Mouse (Mus musculus) hindbrain, postnatal 0 days (tissue): Measurements from ENCODE around the gene Pimreg. TPM values are rescaled to one million over a fixed set of nuclear protein-coding genes. Genes with fewer than 3 reads are reported as not detected.

Source experiments
- ATAC-seq: fragments of 200-750 bp; cut with Nextera tagmentation; 2 replicates; pipeline ENCODE4 v1.8.0; 2017; ENCODE audit warnings: mild to moderate bottlenecking, moderate TSS enrichment, moderate library complexity
- DNase-seq: peaks from one replicate; pipeline ENCODE4 v3.0.0-alpha.2; 2015; ENCODE audit warnings: low spot score
- H3K27ac ChIP-seq: fragments of 300-500 bp; sonication (generic); 2 replicates; pipeline ENCODE4 v1.5.1; 2014; ENCODE audit warnings: mild to moderate bottlenecking
- H3K27me3 ChIP-seq: fragments of 300-500 bp; sonication (generic); 2 replicates; pipeline ENCODE4 v1.6.1; 2014; ENCODE audit warnings: low read length, mixed read lengths; ENCODE audit not compliant: insufficient read depth
- H3K36me3 ChIP-seq: fragments of 300-500 bp; sonication (generic); 2 replicates; pipeline ENCODE4 v1.6.1; 2014; ENCODE audit warnings: low read length, mixed read lengths; ENCODE audit not compliant: insufficient read depth
- H3K4me1 ChIP-seq: fragments of 300-500 bp; sonication (generic); 2 replicates; pipeline ENCODE4 v1.6.1; 2014; ENCODE audit warnings: antibody characterized with exemption, low read length, mixed read lengths; ENCODE audit not compliant: insufficient read depth
- H3K4me2 ChIP-seq: fragments of 300-500 bp; sonication (generic); 2 replicates; pipeline ENCODE4 v1.6.1; 2014; ENCODE audit warnings: low read depth, mild to moderate bottlenecking, low read length, moderate library complexity, mixed read lengths
- H3K4me3 ChIP-seq: fragments of 300-500 bp; sonication (generic); 2 replicates; pipeline ENCODE4 v1.5.1; 2014; ENCODE audit warnings: low read length
- H3K9ac ChIP-seq: fragments of 300-500 bp; sonication (generic); replicated peaks from 2 replicates; pipeline ENCODE4 v1.6.1; 2014; ENCODE audit warnings: mild to moderate bottlenecking, low read length, moderate library complexity, mixed read lengths
- H3K9me3 ChIP-seq: fragments of 300-500 bp; sonication (generic); 2 replicates; pipeline ENCODE4 v1.6.1; 2016; ENCODE audit warnings: low read length, mixed read lengths
- CTCF ChIP-seq: IDR thresholded peaks from 2 replicates; pipeline ENCODE4 v1.5.1; 2016; ENCODE audit warnings: antibody characterized with exemption, control low read depth, low read depth
- WGBS: fragments of 180-500 bp; shearing (Covaris S2); extraction: QIAGEN DNeasy Blood & Tissue Kit; methylation state at CpG from one replicate; pipeline ENCODE4 v1.1.7; 2014; 5-methylcytosine and 5-hydroxymethylcytosine counted together
- polyA plus RNA-seq: library from polyadenylated mRNA; unstranded; fragments of >200 nt; fragmentation: Nextera tagmentation; extraction: Ambion mirVana; gene quantifications from 2 replicates; pipeline ENCODE4 v1.2.1, GENCODE M21; 2015
- total RNA-seq: library from RNA; depleted of rRNA; stranded (reverse); fragments of >200 nt; gene quantifications from 2 replicates; pipeline ENCODE4 v1.2.3, GENCODE M21; 2014

Pimreg gene
- total and polyA plus RNA-seq, 2 experiments from 2014 or later = 22.8 to 23.9 TPM

- DNase-seq (no peak), ATAC-seq (no peak)
- Histone ChIP-seq H3K4me1 (peaks cover 8% of the 10 kb centered on the region; the same call in 1 of the 2 replicates), H3K36me3 (no peaks in the 10 kb centered on the region), H3K4me2 (no peak overlapping the region), H3K9ac (no peak overlapping the region), H3K27ac (no peak overlapping the region), H3K27me3 (no peaks in the 10 kb centered on the region), H3K4me3 (no peak overlapping the region), H3K9me3 (no peaks in the 10 kb centered on the region)
- TF ChIP-seq CTCF = no peak
- 77% methylated on average over 13 of the region's 13 CpGs for WGBS
Measured at GRCm38 (mm10) chr11:72016518-72017252, 25.1 kb upstream of the Pimreg start.

- Histone ChIP-seq H3K4me1 (0 out of 2 replicates have a peak, but pooled peaks cover 3% of the 10 kb centered on the region), H3K4me2 (no peak overlapping the region), H3K27me3 (no peaks in the 10 kb centered on the region), H3K36me3 (no peaks in the 10 kb centered on the region), H3K9me3 (no peaks in the 10 kb centered on the region), H3K4me3 (no peak overlapping the region), H3K9ac (no peak overlapping the region), H3K27ac (no peak overlapping the region)
- no peak for TF ChIP-seq CTCF
- 40% methylated on average over 9 of the region's 9 CpGs for WGBS
- DNase-seq = no peak
- ATAC-seq = 0 out of 2 replicates have a peak, but pooled peaks have one; percentile 27
Measured at GRCm38 (mm10) chr11:72017253-72017601, 24.6 kb upstream of the Pimreg start.

GRCm38 (mm10) chr11:72021015-72021414, 20.8 kb upstream of the Pimreg start:
- Histone ChIP-seq H3K4me3 (no peak overlapping the region), H3K4me1 (no peaks in the 10 kb centered on the region; the same call in 1 of the 2 replicates), H3K4me2 (no peak overlapping the region), H3K9me3 (no peaks in the 10 kb centered on the region), H3K27ac (no peak overlapping the region), H3K9ac (no peak overlapping the region), H3K36me3 (no peaks in the 10 kb centered on the region), H3K27me3 (no peaks in the 10 kb centered on the region)
- 82% methylated on average over 4 of the region's 4 CpGs for WGBS
- no peak for TF ChIP-seq CTCF
- ATAC-seq (no peak), DNase-seq (no peak)

- DNase-seq (no peak), ATAC-seq (no peak)
- no peak overlapping the region for H3K4me2 ChIP-seq
- no peak overlapping the region for H3K27ac ChIP-seq
- no peak overlapping the region for H3K4me3 ChIP-seq
- H3K9ac ChIP-seq = no peak overlapping the region
- H3K4me1 ChIP-seq = no peaks in the 10 kb centered on the region; the same call in 1 of the 2 replicates
- H3K36me3 ChIP-seq = no peaks in the 10 kb centered on the region
- H3K27me3 ChIP-seq = no peaks in the 10 kb centered on the region
- no peak for TF ChIP-seq CTCF
- WGBS = 84% methylated on average over 6 of the region's 6 CpGs
- no peaks in the 10 kb centered on the region for H3K9me3 ChIP-seq
Measured at GRCm38 (mm10) chr11:72022827-72023226, 19.0 kb upstream of the Pimreg start.

GRCm38 (mm10) chr11:72023581-72023980, 18.3 kb upstream of the Pimreg start:
- Histone ChIP-seq H3K9me3 (no peaks in the 10 kb centered on the region), H3K27me3 (no peaks in the 10 kb centered on the region), H3K9ac (no peak overlapping the region), H3K4me1 (no peaks in the 10 kb centered on the region; the same call in 1 of the 2 replicates), H3K27ac (no peak overlapping the region), H3K36me3 (no peaks in the 10 kb centered on the region), H3K4me2 (no peak overlapping the region), H3K4me3 (no peak overlapping the region)
- no peak for ATAC-seq
- peak; percentile 67 for TF ChIP-seq CTCF
- peak; percentile 55 for DNase-seq
- 24% methylated on average over 8 of the region's 10 CpGs for WGBS

- Histone ChIP-seq H3K27ac (no peak overlapping the region), H3K4me1 (no peaks in the 10 kb centered on the region; the same call in 1 of the 2 replicates), H3K27me3 (no peaks in the 10 kb centered on the region), H3K9ac (no peak overlapping the region), H3K36me3 (no peaks in the 10 kb centered on the region), H3K9me3 (no peaks in the 10 kb centered on the region), H3K4me2 (no peak overlapping the region), H3K4me3 (no peak overlapping the region)
- peak; percentile 85 for DNase-seq
- WGBS = 21% methylated on average over 5 of the region's 5 CpGs
- peak; percentile 90 for TF ChIP-seq CTCF
- peak; percentile 60 for ATAC-seq
Measured at GRCm38 (mm10) chr11:72024193-72024781, 17.5 kb upstream of the Pimreg start.

GRCm38 (mm10) chr11:72025843-72026242, 16.0 kb upstream of the Pimreg start:
- ATAC-seq (no peak), DNase-seq (peak; percentile 79)
- TF ChIP-seq CTCF = peak; percentile 70
- H3K4me2 ChIP-seq = no peak overlapping the region
- no peaks in the 10 kb centered on the region; the same call in 1 of the 2 replicates for H3K4me1 ChIP-seq
- H3K27me3 ChIP-seq = no peaks in the 10 kb centered on the region
- no peaks in the 10 kb centered on the region for H3K9me3 ChIP-seq
- H3K27ac ChIP-seq = no peak overlapping the region
- no peaks in the 10 kb centered on the region for H3K36me3 ChIP-seq
- H3K4me3 ChIP-seq = no peak overlapping the region
- WGBS = 34% methylated on average over 5 of the region's 5 CpGs
- no peak overlapping the region for H3K9ac ChIP-seq
